Mouse (Mus musculus) adrenal gland, postnatal 10 days (tissue): ENCODE measurements around the gene Fbxw5. TPM values are rescaled to one million over a fixed set of nuclear protein-coding genes. Genes with fewer than 3 reads are reported as not detected.
"Not testable (repeated sequence)": the region's sequence is repeated elsewhere in the genome, so short reads cannot be mapped to it uniquely, and the experiment has no call there.

Experiments
- DNase-seq: peaks from one replicate; pipeline ENCODE4 v3.0.0; 2021; ENCODE audit warnings: mixed read lengths
- total RNA-seq, 2 experiments: library from RNA; stranded (reverse); gene quantifications; 2 replicates each; pipeline ENCODE4 v1.2.3; 2021

Fbxw5 gene
- total RNA-seq, 2 experiments from 2014 or later, result 73.1 to 88.8 TPM

DNA sequence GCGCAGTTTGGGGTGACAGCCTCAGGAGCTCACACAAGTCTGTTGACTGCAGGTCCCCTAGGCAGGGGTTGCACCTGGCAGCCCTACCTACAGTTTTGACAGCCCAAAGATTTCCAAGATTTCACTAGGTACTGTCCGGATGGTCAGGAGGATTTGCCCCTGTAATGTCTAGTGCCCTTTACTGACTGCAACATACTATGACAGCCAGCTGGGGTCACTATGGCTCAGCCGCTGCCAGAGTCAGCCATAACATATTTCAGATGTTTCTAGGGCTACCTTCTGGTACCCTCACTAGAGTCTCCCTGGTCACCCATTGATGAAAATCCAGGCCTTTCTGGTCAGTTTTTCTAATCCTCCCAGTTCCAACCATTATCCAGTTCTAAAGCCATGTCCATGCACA lies 9.4 kb downstream of the Fbxw5 start:
- no peak for DNase-seq

DNA sequence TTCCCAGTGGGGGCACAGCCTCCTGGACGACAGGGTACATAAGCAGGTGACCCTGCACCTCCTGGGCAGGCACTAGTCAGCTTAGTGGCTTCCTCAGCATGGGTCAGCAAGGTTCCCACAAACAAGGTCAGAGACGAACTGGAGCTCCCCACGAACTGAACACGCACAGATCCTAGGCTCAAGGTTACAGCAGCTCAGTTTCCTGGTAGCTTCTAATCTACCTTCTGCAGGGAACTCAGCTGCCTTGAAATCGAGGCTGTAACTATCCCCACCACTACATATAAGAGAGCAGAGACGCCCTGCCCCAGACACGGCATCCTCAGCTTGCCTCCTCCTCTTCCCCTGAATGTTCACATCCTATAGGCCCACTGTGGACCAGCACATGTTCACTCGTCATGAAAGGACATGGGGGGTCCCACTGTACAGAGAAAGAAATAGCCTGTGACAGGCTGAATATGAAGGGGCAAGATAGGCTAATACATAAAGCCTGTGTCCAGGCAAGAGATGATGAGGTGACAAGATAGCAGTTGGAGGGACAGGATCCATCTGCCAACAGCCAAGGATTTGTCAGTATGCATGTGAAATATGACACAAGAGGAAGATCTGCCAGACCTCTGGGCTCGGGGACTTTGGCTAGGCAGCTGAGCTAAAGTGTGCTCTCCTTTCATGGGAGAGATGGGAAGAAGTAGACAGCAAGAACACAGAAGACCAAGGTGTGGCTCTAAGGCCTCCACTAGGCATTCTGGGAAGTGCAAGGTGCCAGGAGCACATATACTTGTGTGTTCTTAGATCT lies 26.2 kb downstream of the Fbxw5 start:
- no peak for DNase-seq

DNA sequence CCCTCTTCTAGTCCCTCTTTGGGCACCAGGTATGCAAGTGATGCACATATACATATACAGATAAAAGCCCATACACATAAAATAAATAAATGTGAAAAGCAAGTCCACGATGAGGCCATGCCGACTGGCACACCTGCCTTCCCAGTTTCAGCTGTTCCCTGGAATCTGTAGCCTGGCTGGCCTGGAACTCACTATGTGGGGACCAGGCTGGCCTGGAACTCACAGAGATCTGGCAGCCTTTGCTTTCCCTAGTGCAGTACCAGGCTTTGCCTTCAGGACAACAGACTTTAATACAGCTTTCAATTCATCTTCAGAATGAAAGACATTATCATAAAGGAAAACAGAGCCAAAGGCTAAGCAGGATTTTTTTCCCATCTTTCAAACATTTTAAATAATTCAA lies 33.2 kb downstream of the Fbxw5 start:
- DNase-seq, result no peak

DNA sequence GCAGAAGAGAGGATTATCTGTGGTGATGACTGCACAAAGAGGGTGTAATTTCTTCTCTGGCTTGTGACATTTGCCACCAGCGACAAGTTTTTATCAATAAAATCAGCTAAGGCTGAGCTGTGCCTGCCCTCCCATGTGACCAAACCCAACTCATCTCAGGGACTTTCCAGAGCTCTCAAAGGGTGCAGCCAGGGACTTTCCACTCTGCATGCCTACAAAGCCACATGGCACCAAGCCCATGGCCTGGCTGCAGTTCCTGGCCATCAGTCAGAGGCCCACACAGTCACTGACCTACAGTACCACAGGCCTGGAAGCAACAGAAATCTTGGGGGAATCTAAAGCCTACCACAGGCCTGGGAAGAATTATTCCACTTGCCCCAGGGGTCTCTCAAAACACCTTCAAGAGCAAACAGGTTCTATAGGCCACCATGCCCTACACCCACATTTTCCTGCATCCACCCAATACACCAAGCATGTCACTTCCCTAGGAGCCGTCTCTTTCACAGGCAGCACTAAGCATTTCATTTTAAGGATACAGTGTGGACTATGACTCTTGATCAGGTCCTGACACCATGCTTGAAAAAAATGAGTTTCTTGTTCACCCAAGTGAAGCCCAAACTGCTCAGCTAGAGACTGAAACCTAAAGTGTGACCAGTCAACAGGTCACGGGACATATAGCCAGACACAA lies 33.8 kb downstream of the Fbxw5 start:
- DNase-seq, result peak; percentile 92

DNA sequence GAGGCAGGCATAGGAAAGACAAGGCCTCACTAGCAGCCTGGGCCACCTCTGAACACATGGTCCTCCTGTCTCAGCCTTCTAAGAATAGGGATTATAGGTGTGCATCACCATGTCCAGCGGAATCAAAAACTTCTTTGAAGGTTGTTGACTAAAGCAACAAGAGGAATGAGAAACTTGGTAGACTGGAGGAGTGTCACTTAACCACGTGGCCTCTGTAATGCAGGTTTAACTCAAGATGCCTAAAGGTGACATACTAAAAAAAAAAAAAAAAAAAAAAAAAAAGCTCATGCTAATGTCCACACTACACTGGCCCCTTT lies 34.3 kb downstream of the Fbxw5 start:
- no peak for DNase-seq

DNA sequence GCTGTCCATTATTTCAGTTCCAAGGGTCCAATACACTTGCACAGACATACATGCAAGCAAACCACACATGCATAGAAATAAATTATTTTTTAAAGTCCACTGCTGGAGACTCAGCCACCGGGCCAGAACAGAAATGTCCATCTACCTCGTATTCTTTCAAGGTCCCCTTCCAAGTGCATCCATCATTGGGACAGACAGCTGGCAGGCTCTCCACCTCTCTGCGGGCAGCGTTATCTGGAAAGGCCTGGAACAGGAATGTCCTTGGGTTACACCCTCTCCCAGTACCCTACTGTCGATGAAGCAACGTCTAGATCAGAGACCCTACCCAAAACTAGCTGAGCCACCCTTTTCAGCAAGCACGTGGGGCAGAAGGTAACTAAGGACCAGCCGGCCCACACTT lies 36.0 kb downstream of the Fbxw5 start:
- DNase-seq, result peak; percentile 76

DNA sequence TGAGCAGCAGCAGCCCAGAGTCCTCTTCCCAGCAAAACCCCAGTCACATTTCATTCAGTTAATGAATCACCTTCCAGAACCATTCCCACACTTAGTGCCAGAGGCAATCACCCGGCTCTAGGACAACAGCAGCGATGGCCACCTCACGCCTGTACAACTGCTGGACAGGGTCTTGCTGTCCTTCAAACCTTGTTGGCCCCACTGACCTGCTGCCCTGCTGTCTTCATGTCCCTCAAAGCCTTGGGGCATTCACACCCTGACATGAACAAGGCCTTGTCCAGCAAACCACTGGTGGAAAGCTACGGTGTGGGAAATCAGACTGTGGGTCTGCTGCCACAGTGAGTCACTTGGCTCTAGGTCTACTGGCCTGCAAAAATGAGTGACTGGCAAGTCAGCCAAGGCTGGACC lies 40.0 kb downstream of the Fbxw5 start:
- peak; percentile 40 for DNase-seq

DNA sequence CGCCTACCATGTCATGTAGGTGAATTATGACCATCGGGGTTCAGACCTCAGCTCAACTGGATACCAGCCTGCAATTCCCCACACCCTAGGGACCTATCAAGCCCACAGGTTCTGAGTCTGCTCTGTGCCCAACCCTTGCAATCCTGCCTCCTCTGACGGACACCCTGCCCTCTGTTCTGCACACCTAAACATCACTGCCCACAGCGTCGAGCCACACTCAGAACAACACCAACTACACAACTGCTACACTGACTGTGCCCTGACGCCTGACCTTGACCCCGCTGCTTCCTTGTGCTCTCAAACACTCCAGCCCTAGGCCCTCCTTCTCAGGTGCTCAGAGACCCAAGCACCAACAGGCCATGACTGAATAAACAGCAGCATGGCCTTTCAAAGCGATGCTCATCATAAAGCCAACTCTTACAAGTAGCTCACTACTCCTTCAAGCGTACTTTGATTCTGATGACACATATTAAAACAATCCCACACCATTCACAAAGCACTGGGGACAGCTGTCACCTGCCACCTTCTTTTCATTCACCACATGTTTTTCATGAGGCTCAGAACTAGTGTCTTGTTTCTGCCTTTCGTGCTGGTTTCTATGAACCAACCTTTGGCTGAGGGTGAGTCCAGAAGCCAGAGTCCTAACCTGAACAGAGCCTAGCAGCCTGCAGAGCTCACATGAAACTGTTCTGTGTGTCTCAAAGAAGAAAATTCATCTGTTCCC lies 41.3 kb downstream of the Fbxw5 start:
- no peak for DNase-seq

DNA sequence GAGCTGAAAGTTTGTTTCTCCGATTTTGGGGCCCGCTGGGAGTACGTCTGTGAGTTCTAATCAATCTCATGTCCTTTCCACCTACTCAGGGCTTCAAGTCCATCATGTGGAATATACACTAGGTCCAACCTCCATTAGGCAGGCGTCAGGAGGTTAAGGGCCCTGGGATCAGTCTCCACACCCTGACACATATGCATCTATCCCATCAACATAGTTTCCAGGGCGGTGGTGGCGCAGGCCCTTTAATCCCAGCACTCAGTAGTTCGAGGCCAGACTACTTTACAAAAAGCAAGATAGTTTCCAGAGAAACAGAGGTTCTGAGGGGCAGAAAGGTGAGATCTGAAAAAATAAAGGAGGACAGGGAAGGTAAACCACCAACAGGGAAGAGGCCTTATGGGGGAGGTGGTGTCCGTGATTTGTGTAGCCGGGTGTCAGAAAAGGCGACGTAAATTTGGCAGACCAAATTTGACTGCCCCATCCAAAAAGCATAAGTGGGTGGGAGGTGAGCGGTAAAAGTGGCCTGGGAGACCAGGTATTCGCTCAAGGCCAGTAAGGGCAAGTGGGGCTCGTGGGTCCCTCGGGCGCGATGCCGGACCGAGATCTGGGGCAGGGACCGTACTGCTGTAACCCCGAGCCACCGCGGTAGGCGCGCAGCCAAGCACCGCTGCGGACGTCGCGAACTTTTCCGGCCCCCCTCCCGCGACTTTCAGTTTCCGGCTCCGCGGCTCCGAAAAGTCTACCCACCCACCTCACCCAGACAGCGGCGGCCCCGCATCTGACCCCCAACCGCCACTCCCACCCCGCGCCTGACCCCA lies 45.7 kb downstream of the Fbxw5 start:
- DNase-seq, result peak; percentile 89

DNA sequence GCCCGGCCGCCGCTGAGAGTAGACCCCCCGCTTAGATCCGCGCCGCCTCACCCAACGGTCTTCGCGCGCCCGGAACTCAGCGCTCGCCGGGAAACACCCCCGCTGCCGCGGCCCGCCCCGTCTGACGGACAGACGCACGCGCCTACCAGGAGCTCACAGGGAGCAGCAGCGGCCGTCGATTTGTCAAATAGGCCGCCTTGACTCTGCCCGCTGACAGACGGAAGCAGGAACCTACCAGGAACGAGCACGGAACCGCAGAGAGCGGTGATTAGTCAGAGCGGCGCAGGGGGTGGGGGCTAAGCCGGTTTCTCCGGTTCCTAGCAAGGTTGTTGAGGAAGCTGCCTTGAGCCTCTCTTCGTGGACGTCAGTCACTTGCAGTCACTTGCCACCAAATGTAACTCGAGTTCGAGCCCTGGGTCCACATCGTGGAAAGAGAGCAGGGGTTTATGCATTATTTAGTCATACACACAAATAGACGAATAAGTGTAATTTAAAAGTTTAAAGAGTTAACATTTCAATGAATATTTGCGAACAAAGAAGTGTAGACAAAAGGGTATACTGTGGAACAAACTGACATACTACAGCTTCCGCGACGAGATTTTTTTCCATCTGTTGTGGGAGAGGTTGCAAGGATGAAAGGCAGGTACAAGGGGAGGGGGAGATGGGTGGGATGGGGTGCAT lies 46.4 kb downstream of the Fbxw5 start, which contains the start of gene Traf2:
Gene Traf2, minus strand, starts transcription at position 130 of the 681 bp plus-strand sequence.
- peak; percentile 99 for DNase-seq

DNA sequence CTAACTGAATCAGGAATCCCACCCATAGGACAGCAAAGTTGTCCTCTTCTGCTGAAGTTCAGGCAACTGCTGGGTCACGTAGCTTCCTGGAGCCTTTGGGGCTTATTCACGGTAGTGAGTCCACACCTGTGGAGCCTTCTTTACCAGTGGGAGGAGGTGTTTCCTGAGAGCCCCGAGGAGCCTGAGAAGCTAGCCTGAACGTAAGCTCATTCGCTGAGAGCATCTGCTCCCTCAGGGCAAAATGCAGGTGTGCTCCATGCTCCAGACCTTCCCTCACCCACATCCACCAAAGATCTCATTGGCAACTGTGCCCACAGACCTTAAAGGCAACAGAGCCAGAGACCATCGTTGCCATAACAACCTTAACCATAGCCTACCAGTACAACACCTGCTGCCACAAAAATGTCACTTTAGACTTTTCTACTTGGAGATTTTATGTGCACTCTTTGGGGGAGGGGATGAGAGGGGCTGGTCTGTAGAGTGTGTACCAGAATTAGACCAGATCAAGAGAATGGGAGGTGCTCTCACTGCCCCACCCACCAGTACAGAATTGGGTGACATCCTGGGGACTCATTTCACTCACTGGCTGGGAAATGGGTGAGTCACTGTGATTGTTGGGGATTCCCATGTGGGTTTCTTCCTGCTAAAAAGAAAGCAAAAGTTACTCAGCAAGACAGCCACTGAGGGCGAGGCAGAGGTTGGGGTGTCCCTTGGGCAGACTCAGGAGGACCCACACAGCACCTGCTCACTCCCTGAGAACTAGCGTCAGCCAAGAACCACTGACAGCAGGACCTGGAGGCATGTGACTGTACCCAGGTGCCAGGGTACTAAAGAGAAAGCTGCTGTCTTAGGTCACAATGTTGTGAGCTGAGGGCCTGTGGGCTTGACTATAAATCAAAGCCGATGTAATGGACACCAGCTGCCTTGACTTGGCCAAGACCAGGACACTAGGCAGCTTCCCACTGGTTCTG lies 48.8 kb downstream of the Fbxw5 start:
- DNase-seq, result no peak

DNA sequence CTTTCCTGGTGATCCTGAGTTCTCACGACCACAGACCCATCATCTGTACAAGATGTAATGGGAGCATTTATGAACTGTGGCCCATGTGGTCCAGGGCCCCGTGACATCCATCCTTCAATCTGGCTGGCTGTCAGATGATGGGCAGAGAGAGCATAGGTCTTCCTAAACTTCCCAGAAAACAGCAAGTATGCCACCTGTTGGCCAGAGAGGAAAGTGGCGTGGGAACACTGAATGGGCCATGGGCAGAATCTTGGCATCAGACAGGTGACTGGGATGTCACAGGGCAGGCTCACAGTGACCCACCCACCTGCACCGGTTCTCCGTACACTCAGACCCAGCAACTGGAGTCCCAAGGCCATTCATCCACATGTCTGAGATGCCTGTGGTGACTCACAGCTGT lies 50.6 kb downstream of the Fbxw5 start:
- peak; percentile 70 for DNase-seq

DNA sequence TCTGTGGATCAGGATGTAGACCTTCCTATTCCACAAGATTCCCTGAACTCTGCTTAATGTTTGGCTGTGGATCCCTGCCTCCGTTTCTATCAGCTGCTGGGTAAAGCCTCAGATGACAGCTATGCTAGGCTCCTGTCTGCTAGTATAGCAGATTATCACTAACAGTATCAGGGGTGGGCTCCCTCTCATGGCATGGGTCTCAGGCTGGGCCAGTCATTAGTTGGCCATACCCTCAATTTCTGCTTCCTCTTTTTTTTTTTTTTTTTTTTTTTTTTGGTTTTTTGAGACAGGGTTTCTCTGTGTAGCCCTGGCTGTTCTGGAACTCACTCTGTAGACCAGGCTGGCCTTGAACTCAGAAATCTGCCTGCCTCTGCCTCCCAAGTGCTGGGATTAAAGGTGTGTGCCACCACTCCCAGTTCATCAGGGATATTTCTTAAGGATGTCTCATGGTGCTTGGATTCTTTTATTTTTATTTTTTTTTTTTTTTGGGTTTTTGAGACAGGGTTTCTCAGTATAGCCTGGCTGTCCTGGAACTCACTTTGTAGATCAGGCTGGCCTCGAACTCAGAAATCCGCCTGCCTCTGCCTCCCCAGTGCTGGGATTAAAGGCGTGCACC lies 52.7 kb downstream of the Fbxw5 start:
- not testable (repeated sequence) for DNase-seq

Other genes with a start within 250 kb of the Fbxw5 start
- 10 to 100 TPM; 27.7 to 31.0 TPM for gene Tmem203, start 245.3 kb upstream of the Fbxw5 start, total RNA-seq
- gene Tprn, start 238.1 kb upstream of the Fbxw5 start, total RNA-seq, result 10 to 100 TPM; 11.2 to 11.4 TPM
- gene Ssna1, start 228.3 kb upstream of the Fbxw5 start, total RNA-seq, result 10 to 100 TPM; 48.0 to 52.2 TPM
- 10 to 100 TPM; 61.0 to 73.1 TPM for gene Anapc2, start 228.3 kb upstream of the Fbxw5 start, total RNA-seq
- not detected for gene Tmem210, start 212.6 kb upstream of the Fbxw5 start, total RNA-seq
- not detected for gene Lrrc26, start 210.8 kb upstream of the Fbxw5 start, total RNA-seq
- gene Grin1, start 181.6 kb upstream of the Fbxw5 start, total RNA-seq, result 1 to 10 TPM; 7.3 to 9.6 TPM
- gene Man1b1, start 168.4 kb upstream of the Fbxw5 start, total RNA-seq, result 10 to 100 TPM; 41.5 to 41.9 TPM
- 10 to 100 TPM; 15.4 to 19.1 TPM for gene Dpp7, start 144.4 kb upstream of the Fbxw5 start, total RNA-seq
- gene Uap1l1, start 135.1 kb upstream of the Fbxw5 start, total RNA-seq, result 10 to 100 TPM; 11.2 to 11.8 TPM
- gene Sapcd2, start 128.4 kb upstream of the Fbxw5 start, total RNA-seq, result 1 to 10 TPM; 3.3 to 5.3 TPM
- 10 to 100 TPM; 11.7 to 15.1 TPM for gene Entpd2, start 104.9 kb upstream of the Fbxw5 start, total RNA-seq
- 10 to 100 TPM; 67.8 to 83.9 TPM for gene Npdc1, start 101.4 kb upstream of the Fbxw5 start, total RNA-seq
- 1 to 10 TPM in 1 of 2 experiments, under 1 TPM in 1; 0.67 to 1.1 TPM for gene Fut7, start 77.5 kb upstream of the Fbxw5 start, total RNA-seq
- gene Abca2, start 72.0 kb upstream of the Fbxw5 start, total RNA-seq, result 10 to 100 TPM; 21.1 to 27.4 TPM
- under 1 TPM; 0.90 to 0.91 TPM for gene Clic3, start 43.9 kb upstream of the Fbxw5 start, total RNA-seq
- gene Paxx, start 39.7 kb upstream of the Fbxw5 start, total RNA-seq, result 10 to 100 TPM; 33.1 to 42.3 TPM
- 1 to 10 TPM; 3.8 to 3.9 TPM for gene Ptgds, start 30.7 kb upstream of the Fbxw5 start, total RNA-seq
- not detected for gene Lcn12, start 6.8 kb upstream of the Fbxw5 start, total RNA-seq
- 10 to 100 TPM; 16.8 to 42.9 TPM for gene C8g, start 969 bp downstream of the Fbxw5 start, total RNA-seq
- gene Traf2, start 46.2 kb downstream of the Fbxw5 start, total RNA-seq, result 10 to 100 TPM; 18.0 to 22.7 TPM
- 100 to 1,000 TPM; 266 to 285 TPM for gene Edf1, start 57.1 kb downstream of the Fbxw5 start, total RNA-seq
- 1 to 10 TPM; 1.6 to 6.3 TPM for gene Mamdc4, start 74.1 kb downstream of the Fbxw5 start, total RNA-seq
- 10 to 100 TPM; 63.5 to 82.8 TPM for gene Phpt1, start 74.5 kb downstream of the Fbxw5 start, total RNA-seq
- 1 to 10 TPM; 1.8 to 2.2 TPM for gene Ajm1, start 81.0 kb downstream of the Fbxw5 start, total RNA-seq
- 10 to 100 TPM; 70.0 to 88.5 TPM for gene Rabl6, start 107.8 kb downstream of the Fbxw5 start, total RNA-seq
- not detected for gene Ccdc183, start 116.9 kb downstream of the Fbxw5 start, total RNA-seq
- 10 to 100 TPM; 28.2 to 30.8 TPM for gene Tmem141, start 121.3 kb downstream of the Fbxw5 start, total RNA-seq
- 10 to 100 TPM; 11.3 to 15.8 TPM for gene Fcna, start 127.3 kb downstream of the Fbxw5 start, total RNA-seq
- 1 to 10 TPM in 1 of 2 experiments, not detected in 1; 1.6 TPM for gene Lcn8, start 152.4 kb downstream of the Fbxw5 start, total RNA-seq
- gene Lcn5, start 157.2 kb downstream of the Fbxw5 start, total RNA-seq, result not detected
- gene Lcn6, start 176.0 kb downstream of the Fbxw5 start, total RNA-seq, result not detected
- gene Lcn10, start 182.0 kb downstream of the Fbxw5 start, total RNA-seq, result not detected
- gene Obp2a, start 199.3 kb downstream of the Fbxw5 start, total RNA-seq, result 1 to 10 TPM; 2.4 to 2.6 TPM
- gene Bmyc, start 206.0 kb downstream of the Fbxw5 start, total RNA-seq, result 10 to 100 TPM; 40.8 to 42.7 TPM
- gene Obp2b, start 236.3 kb downstream of the Fbxw5 start, total RNA-seq, result not detected